ENCODE assay signal across 7 mouse cellular contexts in the genomic region with DNA sequence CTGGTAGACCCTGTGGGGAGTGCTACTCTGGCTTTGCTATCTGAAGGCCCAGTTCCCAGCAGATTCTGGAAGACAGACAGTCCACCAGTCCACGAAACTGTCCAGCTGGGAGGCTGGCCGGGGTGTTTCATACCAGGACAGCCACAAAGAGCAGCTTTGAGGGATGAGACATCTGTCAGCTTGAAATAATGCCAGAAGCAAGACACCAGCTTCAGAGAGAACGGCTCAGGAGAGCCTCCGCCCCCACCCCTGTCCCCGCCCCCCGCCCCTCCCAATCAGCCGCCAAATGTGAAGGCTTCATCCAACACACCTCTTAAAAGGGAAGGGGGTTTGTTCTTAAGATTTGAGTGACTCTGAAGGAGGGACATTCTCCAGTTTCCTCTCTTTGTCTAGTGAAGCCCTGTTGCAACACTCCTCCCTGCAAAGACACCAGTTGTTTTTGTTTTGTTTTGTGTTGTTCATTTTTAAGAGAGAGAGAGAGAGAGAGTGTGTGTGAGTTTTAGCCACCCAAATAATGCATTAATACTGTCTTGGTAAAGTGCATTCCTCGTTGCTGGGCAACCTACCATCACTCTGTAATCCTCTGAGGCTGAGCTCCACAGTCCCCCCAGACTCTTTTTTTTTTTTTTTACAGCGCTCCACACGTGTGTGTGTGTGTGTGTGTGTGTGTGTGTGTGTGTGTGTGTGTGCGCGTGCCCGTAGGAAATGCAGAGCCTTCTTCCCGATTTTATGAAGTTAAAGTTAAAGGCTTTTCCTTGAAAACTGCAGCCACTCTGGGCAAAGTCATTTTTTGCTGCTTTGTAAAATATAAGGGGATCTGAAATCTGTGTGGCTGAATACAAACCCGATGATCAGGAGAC.
DNase-seq lines count a peak whose midpoint lies in the region; ATAC-seq and TF ChIP-seq lines count a peak whose summit lies in the region.

No protein-coding gene starts in this region.

- no peaks in the 10 kb centered on the region for H3K9me3 ChIP-seq in forebrain, embryonic 16.5 days (ENCODE audit: control insufficient read depth, low read length)
- H3K9me3 ChIP-seq in hindbrain, embryonic 12.5 days (replicated peaks) = no peaks in the 10 kb centered on the region
- no peaks in the 10 kb centered on the region for H3K9me3 ChIP-seq in limb, embryonic 14.5 days (ENCODE audit: control insufficient read depth, low read length)

- DNase-seq in adrenal gland, adult 8-10 months = peak; percentile 8
- DNase-seq in brain, adult 2 months (ENCODE audit: low read depth, low spot score) = peak; percentile 91
- DNase-seq in limb, embryonic 14.5 days (ENCODE audit: low spot score) = peak; percentile 29
- peak; percentile 51 for DNase-seq in retina, embryonic 14.5 days (ENCODE audit: low spot score)

- H3K27me3 ChIP-seq in forebrain, embryonic 16.5 days (replicated peaks; ENCODE audit: control insufficient read depth, insufficient read depth, low read length) = no peaks in the 10 kb centered on the region
- no peaks in the 10 kb centered on the region for H3K27me3 ChIP-seq in hindbrain, embryonic 12.5 days
- H3K27me3 ChIP-seq in limb, embryonic 14.5 days (ENCODE audit: control insufficient read depth, insufficient read depth, low read length) = no peaks in the 10 kb centered on the region

- 0 out of 2 replicates have a peak overlapping the region, but pooled peaks have one; percentile 20 for H3K9ac ChIP-seq in forebrain, embryonic 16.5 days (replicated peaks; ENCODE audit: low read depth, low read length)
- H3K9ac ChIP-seq in hindbrain, embryonic 12.5 days = no peak overlapping the region
- peak overlapping the region; percentile 17; the same call in 1 of the 2 replicates for H3K9ac ChIP-seq in limb, embryonic 14.5 days (ENCODE audit: low read depth, low read length, severe bottlenecking)

- peak overlapping the region; percentile 35 for H3K4me2 ChIP-seq in forebrain, embryonic 16.5 days (ENCODE audit: low read length)
- peak overlapping the region; percentile 33 for H3K4me2 ChIP-seq in hindbrain, embryonic 12.5 days (replicated peaks)
- H3K4me2 ChIP-seq in limb, embryonic 14.5 days (replicated peaks; ENCODE audit: low read depth, low read length, severe bottlenecking) = peak overlapping the region; percentile 23; the same call in 1 of the 2 replicates

- WGBS in forebrain, embryonic 16.5 days = 4% methylated on average over 15 of the region's 15 CpGs
- WGBS in hindbrain, embryonic 12.5 days = 7% methylated on average over 15 of the region's 15 CpGs
- 6% methylated on average over 15 of the region's 15 CpGs for WGBS in limb, embryonic 14.5 days

- H3K27ac ChIP-seq in forebrain, embryonic 16.5 days (ENCODE audit: low read length) = 0 out of 2 replicates have a peak overlapping the region, but pooled peaks have one; percentile 53
- peak overlapping the region; percentile 72 for H3K27ac ChIP-seq in hindbrain, embryonic 12.5 days
- H3K27ac ChIP-seq in limb, embryonic 14.5 days (replicated peaks; ENCODE audit: low read depth, low read length) = peak overlapping the region; percentile 58; the same call in 1 of the 2 replicates

- TF ChIP-seq POLR2A in limb, embryonic 14.5 days (IDR thresholded peaks at IDR 0.05; ENCODE audit: borderline replicate concordance, extremely low read depth, insufficient read depth, insufficient read length) = no peak

- no peaks in the 10 kb centered on the region for H3K36me3 ChIP-seq in forebrain, embryonic 16.5 days (ENCODE audit: control insufficient read depth, insufficient read depth)
- no peaks in the 10 kb centered on the region for H3K36me3 ChIP-seq in hindbrain, embryonic 12.5 days
- H3K36me3 ChIP-seq in limb, embryonic 14.5 days (ENCODE audit: control insufficient read depth, insufficient read depth, low read length) = no peaks in the 10 kb centered on the region

- H3K4me1 ChIP-seq in forebrain, embryonic 16.5 days (replicated peaks; ENCODE audit: control insufficient read depth, insufficient read depth, low read length) = peaks cover 28% of the 10 kb centered on the region
- peaks cover 38% of the 10 kb centered on the region for H3K4me1 ChIP-seq in hindbrain, embryonic 12.5 days
- peaks cover 31% of the 10 kb centered on the region for H3K4me1 ChIP-seq in limb, embryonic 14.5 days (ENCODE audit: control insufficient read depth, insufficient read depth, low read length)

- no peak overlapping the region for H3K4me3 ChIP-seq in forebrain, embryonic 16.5 days (replicated peaks; ENCODE audit: low read length)
- H3K4me3 ChIP-seq in hindbrain, embryonic 12.5 days = no peak overlapping the region
- 0 out of 2 replicates have a peak overlapping the region, but pooled peaks have one; percentile 2 for H3K4me3 ChIP-seq in limb, embryonic 14.5 days (replicated peaks; ENCODE audit: low read length)

- peak; percentile 76 for ATAC-seq in forebrain, embryonic 16.5 days
- peak; percentile 75 for ATAC-seq in hindbrain, embryonic 12.5 days (ENCODE audit: low FRiP score)
- ATAC-seq in limb, embryonic 14.5 days (ENCODE audit: low FRiP score, low read depth) = peak; percentile 66; the same call in 1 of the 2 replicates
- no peak for ATAC-seq in megakaryocyte progenitor cell, adult 5-6 weeks (replicated peaks; ENCODE audit: poor library complexity)

Comparison
In these comparisons a context has a peak if more than half of its experiments do, and no peak if none do; other contexts are left out.
1. DNase-seq: peak in every context shown above with its lines; median percentile 91 in brain, adult 2 months; 51 in retina, embryonic 14.5 days; 29 in limb, embryonic 14.5 days; 8 in adrenal gland, adult 8-10 months.